Mouse (Mus musculus) natural killer cell, adult 2 months (primary cell): Measurements from ENCODE around the gene Dlgap1.

Experiments used
- DNase-seq, 2 experiments: peaks; one replicate each; pipeline ENCODE4 v3.0.0; 2022; ENCODE audit warnings: low spot score in 2 of 2

Gene Dlgap1

GRCm38 (mm10) chr17:70719684-70720324 is 750.9 kb downstream of the Dlgap1 start:
- DNase-seq: peak; percentile 5 to 7

- DNase-seq: no peak
Measured at GRCm38 (mm10) chr17:70720766-70721165, 751.9 kb downstream of the Dlgap1 start.

- no peak for DNase-seq
Measured at GRCm38 (mm10) chr17:70722146-70722545, 753.3 kb downstream of the Dlgap1 start.

GRCm38 (mm10) chr17:70728719-70729281 is 759.9 kb downstream of the Dlgap1 start:
- peak; percentile 35 to 59 for DNase-seq

- no peak for DNase-seq
Measured at GRCm38 (mm10) chr17:70734728-70735127, 765.9 kb downstream of the Dlgap1 start.

GRCm38 (mm10) chr17:70735396-70735795 is 766.5 kb downstream of the Dlgap1 start:
- no peak for DNase-seq

- DNase-seq: no peak
Measured at GRCm38 (mm10) chr17:70737424-70737823, 768.6 kb downstream of the Dlgap1 start.

- peak; percentile 21 to 50 for DNase-seq
Measured at GRCm38 (mm10) chr17:70738168-70738854, 769.4 kb downstream of the Dlgap1 start.

- no peak for DNase-seq
Measured at GRCm38 (mm10) chr17:70739346-70739745, 770.5 kb downstream of the Dlgap1 start.

- DNase-seq: no peak
Measured at GRCm38 (mm10) chr17:70741696-70742095, 772.8 kb downstream of the Dlgap1 start.

- DNase-seq: no peak
Measured at GRCm38 (mm10) chr17:70744570-70745153, 775.8 kb downstream of the Dlgap1 start.

GRCm38 (mm10) chr17:70745385-70745784 is 776.5 kb downstream of the Dlgap1 start:
- no peak for DNase-seq

GRCm38 (mm10) chr17:70746379-70747079 is 777.7 kb downstream of the Dlgap1 start:
- DNase-seq: peak; percentile 32 to 57

- no peak for DNase-seq
Measured at GRCm38 (mm10) chr17:70747731-70748475, 779.0 kb downstream of the Dlgap1 start.

- DNase-seq: no peak
Measured at GRCm38 (mm10) chr17:70748476-70748830, 779.6 kb downstream of the Dlgap1 start.

- no peak for DNase-seq
Measured at GRCm38 (mm10) chr17:70748964-70749650, 780.2 kb downstream of the Dlgap1 start.

- no peak for DNase-seq
Measured at GRCm38 (mm10) chr17:70750236-70751160, 781.6 kb downstream of the Dlgap1 start.

GRCm38 (mm10) chr17:70751161-70751651 is 782.3 kb downstream of the Dlgap1 start:
- no peak for DNase-seq

- DNase-seq: no peak
Measured at GRCm38 (mm10) chr17:70751676-70752075, 782.8 kb downstream of the Dlgap1 start.
